8 mouse cellular contexts compared by ENCODE assay signal in the genomic region with DNA sequence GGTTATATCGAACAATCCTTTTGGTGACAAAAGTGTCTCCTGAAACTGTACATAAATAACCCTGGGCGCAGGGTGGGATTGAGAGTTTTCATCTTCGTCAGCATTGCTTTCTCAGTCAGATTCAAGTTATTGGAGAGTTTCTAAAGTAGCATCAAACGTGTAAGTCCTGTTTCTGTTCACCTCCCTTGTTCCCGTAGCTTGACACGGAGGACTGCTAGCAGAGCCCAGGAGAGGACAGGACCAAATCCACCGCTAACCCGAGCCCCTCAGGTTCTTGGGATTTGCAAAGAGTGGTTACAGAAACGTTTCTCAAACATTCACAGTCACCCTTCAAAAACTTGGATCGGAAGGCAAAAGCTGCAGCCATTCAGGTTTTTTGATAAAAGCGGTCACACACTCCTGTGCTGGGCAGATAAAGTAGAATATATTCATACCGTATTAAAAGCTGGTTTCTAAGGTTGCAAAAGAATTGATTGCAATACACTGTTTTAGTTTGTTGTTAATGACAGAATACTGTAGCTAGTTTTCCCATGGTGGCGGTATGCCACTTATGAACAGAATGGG. TPM values are rescaled to one million over a fixed set of nuclear protein-coding genes. Genes with fewer than 3 reads are reported as not detected.
DNase-seq lines count a peak whose midpoint lies in the region; ATAC-seq and TF ChIP-seq lines count a peak whose summit lies in the region.

No protein-coding gene starts in this region.

- H3K4me1 ChIP-seq in lung, postnatal 0 days (ENCODE audit: insufficient read depth, low read depth, low read length): peaks cover 6% of the 10 kb centered on the region; the same call in 1 of the 2 replicates
- peaks cover 9% of the 10 kb centered on the region for H3K4me1 ChIP-seq in embryonic facial prominence, embryonic 13.5 days
- peaks cover 9% of the 10 kb centered on the region for H3K4me1 ChIP-seq in limb, embryonic 12.5 days (replicated peaks)
- peaks cover 7% of the 10 kb centered on the region; the same call in 1 of the 2 replicates for H3K4me1 ChIP-seq in small intestine, adult 2 months (ENCODE audit: control insufficient read depth, insufficient read depth, insufficient read length, low read length)

- H3K9me3 ChIP-seq in lung, postnatal 0 days (ENCODE audit: low read length): no peaks in the 10 kb centered on the region
- no peaks in the 10 kb centered on the region for H3K9me3 ChIP-seq in embryonic facial prominence, embryonic 13.5 days
- H3K9me3 ChIP-seq in limb, embryonic 12.5 days: no peaks in the 10 kb centered on the region

- TF ChIP-seq POLR2A in small intestine, adult 2 months (IDR thresholded peaks at IDR 0.05; ENCODE audit: low read depth, low read length): no peak

- H3K27ac ChIP-seq in lung, postnatal 0 days (ENCODE audit: low read length): no peak overlapping the region
- H3K27ac ChIP-seq in embryonic facial prominence, embryonic 13.5 days: 0 out of 2 replicates have a peak overlapping the region, but pooled peaks have one; percentile 62
- peak overlapping the region; percentile 75; the same call in 1 of the 2 replicates for H3K27ac ChIP-seq in limb, embryonic 12.5 days
- peak overlapping the region; percentile 86; the same call in 1 of the 2 replicates for H3K27ac ChIP-seq in small intestine, adult 2 months (ENCODE audit: insufficient read depth, low read depth, low read length)

- H3K4me3 ChIP-seq in lung, postnatal 0 days (ENCODE audit: low read depth, low read length): peak overlapping the region; percentile 77
- peak overlapping the region; percentile 100 for H3K4me3 ChIP-seq in embryonic facial prominence, embryonic 13.5 days
- peak overlapping the region; percentile 96 for H3K4me3 ChIP-seq in limb, embryonic 12.5 days (replicated peaks)
- peak overlapping the region; percentile 97 for H3K4me3 ChIP-seq in small intestine, adult 2 months (ENCODE audit: low read depth, low read length)

- no peaks in the 10 kb centered on the region for H3K36me3 ChIP-seq in lung, postnatal 0 days (ENCODE audit: insufficient read depth, low read length)
- H3K36me3 ChIP-seq in embryonic facial prominence, embryonic 13.5 days: 0 out of 2 replicates have a peak, but pooled peaks cover 5% of the 10 kb centered on the region
- H3K36me3 ChIP-seq in limb, embryonic 12.5 days: peaks cover 9% of the 10 kb centered on the region; the same call in 1 of the 2 replicates
- peaks cover 3% of the 10 kb centered on the region; the same call in 1 of the 2 replicates for H3K36me3 ChIP-seq in small intestine, adult 2 months (ENCODE audit: control insufficient read depth, insufficient read depth, low read length)

- DNase-seq in lung, postnatal 0 days (ENCODE audit: low spot score): peak; percentile 18
- no peak for DNase-seq in lung, postnatal 4 days
- no peak for DNase-seq in thymus, adult 18-20 months
- no peak for DNase-seq in right cerebral cortex, postnatal 25 days

- H3K4me2 ChIP-seq in lung, postnatal 0 days (replicated peaks; ENCODE audit: low read depth, low read length): peak overlapping the region; percentile 76
- peak overlapping the region; percentile 73 for H3K4me2 ChIP-seq in embryonic facial prominence, embryonic 13.5 days
- H3K4me2 ChIP-seq in limb, embryonic 12.5 days: peak overlapping the region; percentile 74

- 20% methylated on average over 13 of the region's 13 CpGs for WGBS in lung, postnatal 0 days
- 32% methylated on average over 13 of the region's 13 CpGs for WGBS in embryonic facial prominence, embryonic 13.5 days
- 33% methylated on average over 13 of the region's 13 CpGs for WGBS in limb, embryonic 12.5 days
- WGBS in small intestine, adult 2 months: 22% methylated on average over 13 of the region's 13 CpGs

- TF ChIP-seq CTCF in lung, postnatal 0 days (IDR thresholded peaks at IDR 0.05): no peak
- no peak for TF ChIP-seq CTCF in small intestine, adult 2 months (IDR thresholded peaks at IDR 0.05; ENCODE audit: extremely low read depth, insufficient read length, insufficient replicate concordance, low read depth, low read length)

- H3K27me3 ChIP-seq in lung, postnatal 0 days (replicated peaks; ENCODE audit: insufficient read depth, low read length): no peaks in the 10 kb centered on the region
- no peaks in the 10 kb centered on the region for H3K27me3 ChIP-seq in embryonic facial prominence, embryonic 13.5 days
- H3K27me3 ChIP-seq in limb, embryonic 12.5 days: no peaks in the 10 kb centered on the region
- no peaks in the 10 kb centered on the region for H3K27me3 ChIP-seq in small intestine, adult 2 months (ENCODE audit: control insufficient read depth, insufficient read depth, low read length)

- TF ChIP-seq EP300 in lung, postnatal 0 days (IDR thresholded peaks at IDR 0.05): no peak

- peak overlapping the region; percentile 87 for H3K9ac ChIP-seq in lung, postnatal 0 days (replicated peaks; ENCODE audit: low read depth)
- peak overlapping the region; percentile 93 for H3K9ac ChIP-seq in embryonic facial prominence, embryonic 13.5 days
- H3K9ac ChIP-seq in limb, embryonic 12.5 days (replicated peaks): peak overlapping the region; percentile 92

- ATAC-seq in lung, postnatal 0 days: no peak
- no peak for ATAC-seq in embryonic facial prominence, embryonic 13.5 days (ENCODE audit: insufficient number of reproducible peaks, insufficient read depth, low FRiP score, low TSS enrichment, low read depth)
- ATAC-seq in limb, embryonic 12.5 days (ENCODE audit: insufficient number of reproducible peaks, insufficient read depth, low FRiP score, low TSS enrichment, low read depth): no peak
- no peak for ATAC-seq in cerebellum, adult (ENCODE audit: insufficient number of reproducible peaks, low FRiP score, low TSS enrichment)

RNA-seq across cellular contexts. Expression of a gene that starts 1.0 kb away (rescaled TPM):
- polyA plus RNA-seq in lung, postnatal 0 days (2015; fragmentation: Nextera tagmentation; extraction: Ambion mirVana): 68.0 and 79.1 TPM in 2 replicates
- 88.4 and 102 TPM in 2 replicates for polyA plus RNA-seq in embryonic facial prominence, embryonic 13.5 days (2015; fragmentation: Nextera tagmentation; extraction: Ambion mirVana)
- polyA plus RNA-seq in limb, embryonic 12.5 days (2016; fragmentation: Nextera tagmentation; extraction: Ambion mirVana): 104 and 114 TPM in 2 replicates
- 6.7 and 13.7 TPM in 2 replicates for polyA plus RNA-seq in small intestine, adult 2 months (2012; rRNA removed)

RNA-seq across cellular contexts. Expression of a gene that starts 47.4 kb away (rescaled TPM):
- polyA plus RNA-seq in lung, postnatal 0 days (2015; fragmentation: Nextera tagmentation; extraction: Ambion mirVana): 83.5 and 86.8 TPM in 2 replicates
- 73.4 and 75.9 TPM in 2 replicates for polyA plus RNA-seq in embryonic facial prominence, embryonic 13.5 days (2015; fragmentation: Nextera tagmentation; extraction: Ambion mirVana)
- 77.4 and 80.3 TPM in 2 replicates for polyA plus RNA-seq in limb, embryonic 12.5 days (2016; fragmentation: Nextera tagmentation; extraction: Ambion mirVana)
- polyA plus RNA-seq in small intestine, adult 2 months (2012; rRNA removed): 76.4 and 133 TPM in 2 replicates
